Mouse (Mus musculus) heart, embryonic 13.5 days (tissue): ENCODE measurements around the gene Fosl1. TPM values are rescaled to one million over a fixed set of nuclear protein-coding genes. Genes with fewer than 3 reads are reported as not detected.

Experiments used
- ATAC-seq: fragments of 200-750 bp; cut with Nextera tagmentation; 2 replicates; pipeline ENCODE4 v1.8.0; 2017; ENCODE audit warnings: moderate TSS enrichment; ENCODE audit not compliant: insufficient number of reproducible peaks, low FRiP score, low TSS enrichment; ENCODE audit errors: extremely low read depth
- H3K27ac ChIP-seq: fragments of 300-500 bp; sonication (generic); replicated peaks from 2 replicates; pipeline ENCODE4 v1.5.1; 2015; ENCODE audit warnings: moderate library complexity, mild to moderate bottlenecking, inconsistent platforms
- H3K27me3 ChIP-seq: fragments of 300-500 bp; sonication (generic); replicated peaks from 2 replicates; pipeline ENCODE4 v1.6.1; 2015; ENCODE audit warnings: mild to moderate bottlenecking, inconsistent platforms
- H3K36me3 ChIP-seq: fragments of 300-500 bp; sonication (generic); 2 replicates; pipeline ENCODE4 v1.6.1; 2015; ENCODE audit warnings: mild to moderate bottlenecking, inconsistent platforms
- H3K4me1 ChIP-seq: fragments of 300-500 bp; sonication (generic); 2 replicates; pipeline ENCODE4 v1.6.1; 2015; ENCODE audit warnings: inconsistent platforms
- H3K4me2 ChIP-seq: fragments of 300-500 bp; sonication (generic); 2 replicates; pipeline ENCODE4 v1.6.1; 2015; ENCODE audit warnings: inconsistent platforms, mild to moderate bottlenecking, moderate library complexity
- H3K4me3 ChIP-seq: fragments of 300-500 bp; sonication (generic); 2 replicates; pipeline ENCODE4 v1.5.1; 2015; ENCODE audit warnings: moderate library complexity, mild to moderate bottlenecking, inconsistent platforms
- H3K9ac ChIP-seq: fragments of 300-500 bp; sonication (generic); 2 replicates; pipeline ENCODE4 v1.6.1; 2015; ENCODE audit warnings: inconsistent platforms, mild to moderate bottlenecking, moderate library complexity
- H3K9me3 ChIP-seq: fragments of 300-500 bp; sonication (generic); 2 replicates; pipeline ENCODE4 v1.6.1; 2016; ENCODE audit warnings: inconsistent platforms
- WGBS: fragments of 180-500 bp; shearing (Covaris S2); methylation state at CpG from one replicate; pipeline ENCODE4 v1.1.7; 2015; ENCODE audit warnings: mixed read lengths; 5-methylcytosine and 5-hydroxymethylcytosine counted together
- polyA plus RNA-seq: library from polyadenylated mRNA; unstranded; fragments of >200 nt; fragmentation: Nextera tagmentation; extraction: Ambion mirVana; gene quantifications from 2 replicates; pipeline ENCODE4 v1.2.1, GENCODE M21; 2015

Fosl1 gene
- polyA plus RNA-seq, 1 experiment from 2014 or later = not detected

DNA sequence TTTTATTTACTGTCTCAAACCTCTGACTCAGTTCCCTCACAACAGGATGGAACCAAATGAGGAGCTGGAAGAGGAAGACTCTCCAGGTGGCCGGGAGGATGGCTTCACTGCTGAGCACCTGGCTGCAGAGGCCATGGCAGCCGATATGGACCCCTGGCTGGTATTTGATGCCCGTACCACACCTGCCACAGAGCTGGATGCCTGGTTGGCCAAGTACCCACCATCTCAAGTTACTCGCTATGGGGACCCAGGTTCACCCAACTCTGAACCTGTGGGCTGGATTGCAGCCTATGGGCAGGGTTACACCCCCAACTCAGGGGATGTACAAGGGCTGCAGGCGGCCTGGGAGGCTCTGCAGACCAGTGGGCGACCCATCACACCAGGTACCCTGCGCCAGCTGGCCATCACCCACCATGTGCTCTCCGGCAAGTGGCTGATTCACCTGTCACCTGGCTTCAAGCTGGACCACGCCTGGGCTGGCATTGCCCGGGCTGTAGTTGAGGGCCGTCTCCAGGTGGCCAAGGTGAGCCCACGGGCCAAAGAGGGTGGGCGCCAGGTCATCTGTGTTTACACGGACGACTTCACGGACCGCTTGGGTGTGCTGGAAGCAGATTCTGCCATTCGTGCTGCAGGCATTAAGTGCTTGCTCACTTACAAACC is 21.3 kb upstream of the Fosl1 start:
- 86% methylated on average over 18 of the region's 18 CpGs for WGBS

DNA sequence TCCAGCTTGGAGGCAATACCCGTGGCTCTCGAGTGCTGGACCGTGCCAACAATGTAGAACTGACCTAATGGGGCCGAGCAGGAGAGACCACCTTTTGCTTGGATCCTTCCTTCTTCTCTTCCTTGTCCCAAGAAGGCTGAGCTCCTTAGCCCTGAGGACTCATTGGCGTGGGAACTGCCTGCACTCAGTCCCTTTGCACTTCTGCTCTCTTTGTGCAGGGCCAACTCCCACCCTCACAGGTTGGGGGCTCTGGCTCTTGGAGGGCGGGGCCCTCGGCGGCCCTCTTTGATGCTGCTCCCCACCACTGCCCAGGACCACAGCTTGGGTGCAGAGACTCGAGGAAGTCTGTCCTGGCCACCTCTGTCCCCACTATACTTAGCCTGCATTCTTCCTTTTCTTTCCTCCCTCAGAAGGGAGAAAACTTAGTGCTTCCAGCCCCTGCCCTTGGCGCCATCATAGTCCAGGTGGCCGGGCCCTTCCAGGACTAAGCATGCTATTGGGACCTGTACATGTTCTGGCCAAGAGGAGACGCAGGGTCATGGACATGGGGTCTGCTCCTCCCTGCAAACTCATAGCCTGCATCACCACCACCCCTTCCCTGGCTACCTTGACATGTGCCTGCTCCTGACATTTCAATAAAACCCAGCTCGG is 20.6 kb upstream of the Fosl1 start:
- H3K27me3 ChIP-seq = no peaks in the 10 kb centered on the region
- peak overlapping the region; percentile 94; the same call in 1 of the 2 replicates for H3K9ac ChIP-seq
- H3K4me3 ChIP-seq = peak overlapping the region; percentile 84
- peaks cover 30% of the 10 kb centered on the region for H3K4me1 ChIP-seq
- H3K4me2 ChIP-seq = peak overlapping the region; percentile 70
- no peaks in the 10 kb centered on the region for H3K9me3 ChIP-seq
- H3K27ac ChIP-seq = no peak overlapping the region
- H3K36me3 ChIP-seq = peaks cover 38% of the 10 kb centered on the region
- ATAC-seq = no peak
- 85% methylated on average over 13 of the region's 13 CpGs for WGBS

More for the DNA sequence above, 21.3 kb upstream of the Fosl1 start:
- no peak for ATAC-seq
- H3K4me3 ChIP-seq = peak overlapping the region; percentile 84
- no peaks in the 10 kb centered on the region for H3K27me3 ChIP-seq
- H3K4me1 ChIP-seq = peaks cover 30% of the 10 kb centered on the region
- peak overlapping the region; percentile 86 for H3K27ac ChIP-seq
- H3K9me3 ChIP-seq = no peaks in the 10 kb centered on the region
- peaks cover 45% of the 10 kb centered on the region for H3K36me3 ChIP-seq
- H3K9ac ChIP-seq = peak overlapping the region; percentile 94
- peak overlapping the region; percentile 70 for H3K4me2 ChIP-seq

DNA sequence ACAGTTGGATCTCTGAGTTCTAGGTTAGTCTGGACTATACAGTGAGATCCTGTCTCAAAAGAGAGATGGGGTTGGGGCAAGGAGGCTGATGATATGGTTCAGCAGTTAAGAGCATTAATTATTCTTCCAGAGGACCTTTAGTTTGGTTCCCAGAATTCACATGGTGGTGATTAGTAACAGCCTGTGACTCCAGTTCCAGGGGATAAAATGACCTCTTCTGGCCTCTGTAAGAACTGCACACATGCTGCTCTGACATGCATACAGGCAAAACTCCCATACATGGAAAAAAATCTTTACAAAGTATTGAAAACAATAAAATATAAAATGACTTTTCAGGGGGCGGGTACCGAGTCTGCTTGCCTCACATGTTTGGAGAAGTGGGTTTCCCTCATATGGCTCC is 19.3 kb upstream of the Fosl1 start:
- Histone ChIP-seq H3K4me2 (no peak overlapping the region), H3K4me1 (peaks cover 32% of the 10 kb centered on the region), H3K27me3 (no peaks in the 10 kb centered on the region), H3K36me3 (peaks cover 25% of the 10 kb centered on the region), H3K4me3 (no peak overlapping the region), H3K9ac (no peak overlapping the region), H3K27ac (no peak overlapping the region), H3K9me3 (no peaks in the 10 kb centered on the region)
- ATAC-seq = no peak
- WGBS = 95% methylated on average over 2 of the region's 2 CpGs

DNA sequence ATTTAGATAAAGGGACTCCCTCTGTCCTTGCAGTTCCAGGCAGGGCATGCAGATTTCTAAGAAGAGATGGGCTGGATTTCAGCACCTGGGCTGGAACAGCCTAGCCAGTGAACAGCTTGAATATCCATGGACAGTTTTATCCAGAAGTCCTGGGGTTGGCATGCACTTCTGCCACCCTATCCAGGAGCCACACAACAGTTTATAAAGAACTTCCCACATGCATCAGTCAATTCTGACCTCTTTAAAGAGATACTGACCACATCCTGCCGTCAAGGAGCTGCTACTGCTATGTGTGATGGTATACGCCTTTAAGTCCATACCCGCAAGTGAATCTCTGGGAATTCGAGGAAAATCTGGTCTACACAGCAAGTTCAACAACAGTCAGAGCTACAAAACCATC is 18.1 kb upstream of the Fosl1 start:
- Histone ChIP-seq H3K4me1 (peaks cover 35% of the 10 kb centered on the region), H3K27me3 (no peaks in the 10 kb centered on the region), H3K9me3 (no peaks in the 10 kb centered on the region), H3K4me2 (no peak overlapping the region), H3K36me3 (peaks cover 20% of the 10 kb centered on the region), H3K9ac (no peak overlapping the region; the same call in 1 of the 2 replicates), H3K4me3 (no peak overlapping the region), H3K27ac (no peak overlapping the region)
- no peak for ATAC-seq
- 71% methylated on average over 4 of the region's 4 CpGs for WGBS

DNA sequence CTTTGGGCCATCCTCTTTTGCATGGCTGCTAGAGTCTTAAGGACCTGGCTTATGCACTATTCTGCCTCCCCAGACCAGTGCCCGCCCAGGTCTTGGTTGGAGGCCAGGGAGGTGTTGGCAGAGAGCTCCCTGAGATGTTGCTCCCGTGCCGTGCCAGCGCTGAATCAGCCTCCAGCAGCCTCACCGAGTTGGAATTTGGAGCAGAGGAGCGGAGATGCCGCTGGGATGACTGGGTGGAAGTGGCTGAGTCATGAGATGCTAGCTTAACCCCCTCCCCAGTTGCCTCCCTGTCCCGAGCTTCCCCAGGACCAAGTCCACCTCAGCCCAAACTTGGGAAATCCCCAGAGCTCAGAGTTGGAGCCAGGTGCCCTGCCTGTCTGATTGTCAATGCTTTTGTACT is 17.5 kb upstream of the Fosl1 start:
- Histone ChIP-seq H3K9me3 (no peaks in the 10 kb centered on the region), H3K4me3 (no peak overlapping the region), H3K27me3 (no peaks in the 10 kb centered on the region), H3K4me2 (no peak overlapping the region), H3K4me1 (peaks cover 36% of the 10 kb centered on the region), H3K27ac (no peak overlapping the region), H3K36me3 (peaks cover 20% of the 10 kb centered on the region), H3K9ac (no peak overlapping the region)
- ATAC-seq = no peak
- 55% methylated on average over 8 of the region's 8 CpGs for WGBS

DNA sequence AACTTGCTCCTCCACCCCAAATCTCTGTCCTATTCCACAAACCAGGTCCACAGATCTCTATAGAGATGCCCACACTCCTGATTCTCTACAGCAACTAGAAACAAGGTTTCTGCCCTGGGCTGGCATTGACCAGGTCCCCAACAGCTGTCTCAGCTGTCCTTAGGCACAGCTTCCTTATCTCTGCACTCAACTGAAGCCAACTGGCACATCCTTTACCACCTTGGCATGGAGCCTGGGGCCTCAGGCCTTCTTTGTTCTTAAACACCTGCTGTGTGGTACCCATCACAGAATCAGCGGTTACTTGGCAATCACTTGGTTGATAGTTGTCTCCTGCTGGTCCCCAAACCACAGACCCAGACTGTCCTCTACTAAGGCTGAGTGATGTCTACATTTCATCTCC is 16.9 kb upstream of the Fosl1 start:
- no peak for ATAC-seq
- H3K4me1 ChIP-seq = peaks cover 36% of the 10 kb centered on the region
- H3K9me3 ChIP-seq = no peaks in the 10 kb centered on the region
- H3K9ac ChIP-seq = no peak overlapping the region
- WGBS = 82% methylated on average over 1 of the region's 1 CpGs
- H3K4me2 ChIP-seq = no peak overlapping the region
- H3K4me3 ChIP-seq = no peak overlapping the region
- H3K36me3 ChIP-seq = peaks cover 20% of the 10 kb centered on the region
- H3K27ac ChIP-seq = no peak overlapping the region
- peaks cover under 1% of the 10 kb centered on the region; the same call in 1 of the 2 replicates for H3K27me3 ChIP-seq

DNA sequence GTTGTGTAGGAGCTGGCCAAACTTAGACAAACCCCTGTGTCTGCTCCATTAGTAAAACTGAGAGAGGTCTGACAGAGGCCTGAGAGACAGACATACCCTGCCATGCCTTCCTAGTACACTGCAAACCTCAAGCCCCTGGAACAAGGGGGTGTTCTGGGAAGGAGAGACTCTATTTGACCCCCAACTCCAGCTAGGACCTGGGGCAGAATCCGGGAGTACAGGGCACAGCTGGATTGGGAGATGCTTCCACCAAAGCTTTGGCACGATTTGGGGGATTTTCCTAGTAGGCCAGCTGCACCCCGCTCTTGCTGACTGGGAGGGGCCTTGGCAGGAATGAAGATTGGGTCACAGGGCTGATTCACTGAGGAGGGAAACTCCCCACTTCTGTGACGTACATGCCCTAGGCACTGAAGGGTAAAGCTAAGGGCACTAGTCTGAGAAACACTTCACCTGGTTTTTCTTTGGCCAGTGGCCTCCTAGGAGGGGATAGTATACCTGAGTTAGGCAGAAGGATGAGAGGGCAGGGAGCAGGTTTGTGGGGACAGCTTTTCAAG is 15.4 kb upstream of the Fosl1 start:
- WGBS = 64% methylated on average over 4 of the region's 4 CpGs
- no peak overlapping the region for H3K27ac ChIP-seq
- no peak overlapping the region for H3K9ac ChIP-seq
- H3K4me3 ChIP-seq = no peak overlapping the region
- peaks cover 22% of the 10 kb centered on the region for H3K4me1 ChIP-seq
- no peak overlapping the region for H3K4me2 ChIP-seq
- peaks cover 6% of the 10 kb centered on the region; the same call in 1 of the 2 replicates for H3K27me3 ChIP-seq
- no peak for ATAC-seq
- peaks cover 9% of the 10 kb centered on the region for H3K36me3 ChIP-seq
- H3K9me3 ChIP-seq = no peaks in the 10 kb centered on the region

DNA sequence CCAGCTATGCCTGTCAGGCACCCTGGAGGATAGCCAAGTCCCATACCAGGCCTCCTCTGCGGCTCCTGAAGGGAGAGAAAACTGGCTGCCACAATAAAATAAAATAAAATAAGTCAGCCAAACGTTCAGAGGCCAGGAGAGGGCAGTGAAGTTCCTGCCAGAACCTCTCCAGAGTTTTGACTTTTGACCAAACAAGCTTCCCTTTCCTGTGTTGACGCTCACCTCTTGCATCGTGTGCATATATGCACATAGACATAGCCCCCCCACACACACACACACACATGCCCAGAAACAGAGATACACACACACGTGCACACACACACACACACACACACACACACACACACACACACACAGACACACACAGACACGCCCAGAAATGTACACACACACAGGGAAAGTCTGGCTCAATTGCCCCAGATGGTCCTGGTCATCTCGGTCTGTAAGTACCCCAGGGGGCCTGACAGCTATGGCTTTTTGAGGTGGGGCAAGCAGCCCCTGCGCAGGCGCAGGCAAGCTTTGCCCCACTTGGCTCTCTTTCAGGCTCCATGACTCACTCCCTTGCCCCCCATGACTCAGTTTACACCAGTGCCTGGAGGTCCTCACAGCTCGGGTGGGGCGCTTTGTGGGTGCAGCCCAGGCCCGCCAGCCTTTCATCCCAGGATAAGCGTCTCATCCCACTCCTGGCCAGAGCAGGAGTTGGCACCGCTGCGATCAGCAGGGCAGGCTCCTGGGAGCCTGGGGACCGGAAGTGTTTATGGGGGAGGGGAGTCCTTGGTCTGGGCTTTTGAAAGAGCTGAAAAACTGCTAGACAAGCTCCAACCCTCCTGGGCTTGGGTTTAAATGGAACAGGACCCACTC is 14.1 kb upstream of the Fosl1 start:
- Histone ChIP-seq H3K27me3 (peaks cover 12% of the 10 kb centered on the region; the same call in 1 of the 2 replicates), H3K9me3 (no peaks in the 10 kb centered on the region), H3K27ac (peak overlapping the region; percentile 74), H3K4me2 (peak overlapping the region; percentile 75), H3K36me3 (no peaks in the 10 kb centered on the region), H3K9ac (peak overlapping the region; percentile 79), H3K4me3 (peak overlapping the region; percentile 49), H3K4me1 (peaks cover 19% of the 10 kb centered on the region)
- 8% methylated on average over 16 of the region's 16 CpGs for WGBS
- peak; percentile 56; the same call in 1 of the 2 replicates for ATAC-seq

DNA sequence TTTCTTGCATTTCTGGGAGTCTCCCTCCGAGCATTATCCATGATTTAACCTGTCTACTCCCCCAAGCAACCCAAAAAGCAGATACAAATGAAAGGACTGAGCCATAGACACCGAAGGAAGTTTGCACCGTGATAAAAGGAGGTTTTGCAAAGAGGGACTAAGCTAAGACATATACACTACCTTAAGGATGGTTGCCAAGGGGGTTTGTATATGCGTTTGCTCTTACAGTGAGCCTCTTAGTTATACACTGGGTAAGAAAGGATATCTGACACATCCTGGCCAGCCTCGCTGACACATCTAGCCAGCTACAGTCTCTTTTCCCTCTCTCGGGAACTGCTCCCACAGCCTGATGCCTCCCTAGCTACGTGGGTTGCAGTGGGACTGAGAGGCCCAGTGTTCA is 13.4 kb upstream of the Fosl1 start:
- Histone ChIP-seq H3K4me3 (0 out of 2 replicates have a peak overlapping the region, but pooled peaks have one; percentile 49), H3K4me2 (peak overlapping the region; percentile 75)
- no peak for ATAC-seq

DNA sequence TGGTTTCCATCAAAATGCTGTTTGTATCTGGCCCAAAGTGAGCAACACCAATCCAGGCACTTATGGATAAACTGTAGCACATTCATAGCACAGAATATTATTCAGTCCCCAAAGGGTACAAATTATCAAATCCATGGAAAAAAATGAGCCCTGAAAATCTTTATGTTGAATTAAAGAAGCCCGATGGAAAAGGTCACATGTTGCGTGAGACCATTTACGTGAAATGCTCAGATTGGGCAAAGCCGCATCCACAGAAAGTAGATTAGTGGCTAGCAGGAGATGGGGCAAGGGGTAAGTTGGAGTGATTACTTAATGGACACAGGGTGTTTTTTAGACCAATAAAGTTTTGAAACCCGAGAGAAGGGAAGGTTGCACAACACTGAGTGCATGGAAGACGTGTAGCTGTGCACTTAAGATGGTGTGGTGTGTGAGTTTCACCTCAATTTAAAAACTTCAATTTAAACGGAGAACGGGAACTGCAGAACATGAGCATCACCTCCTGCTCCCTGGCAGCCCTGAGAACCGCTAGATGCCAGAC is 2.9 kb upstream of the Fosl1 start:
- Histone ChIP-seq H3K4me3 (no peak overlapping the region), H3K36me3 (no peaks in the 10 kb centered on the region), H3K9me3 (peaks cover 6% of the 10 kb centered on the region; the same call in 1 of the 2 replicates), H3K4me2 (no peak overlapping the region), H3K9ac (no peak overlapping the region), H3K4me1 (peaks cover 19% of the 10 kb centered on the region), H3K27me3 (peaks cover 61% of the 10 kb centered on the region), H3K27ac (no peak overlapping the region)
- ATAC-seq = no peak
- WGBS = 56% methylated on average over 9 of the region's 9 CpGs

More for the DNA sequence above, 13.4 kb upstream of the Fosl1 start:
- H3K4me1 ChIP-seq = peaks cover 19% of the 10 kb centered on the region
- H3K27ac ChIP-seq = peak overlapping the region; percentile 74
- 46% methylated on average over 7 of the region's 7 CpGs for WGBS
- H3K9me3 ChIP-seq = no peaks in the 10 kb centered on the region
- H3K27me3 ChIP-seq = peaks cover 12% of the 10 kb centered on the region; the same call in 1 of the 2 replicates
- H3K36me3 ChIP-seq = no peaks in the 10 kb centered on the region
- H3K9ac ChIP-seq = peak overlapping the region; percentile 79
